Mouse (Mus musculus) thymus, adult 2 months (tissue): ENCODE measurements around the gene Capn12. TPM values are rescaled to one million over a fixed set of nuclear protein-coding genes. Genes with fewer than 3 reads are reported as not detected.

Source experiments
- DNase-seq: peaks from one replicate; pipeline ENCODE4 v3.0.0; 2021
- H3K27ac ChIP-seq: fragments of 200-500 bp; 2 replicates; pipeline ENCODE4 v1.5.1; 2012; ENCODE audit warnings: low read length, control low read depth; ENCODE audit not compliant: control insufficient read depth, insufficient read depth
- H3K27me3 ChIP-seq: fragments of 200-500 bp; 2 replicates; pipeline ENCODE4 v1.6.1; 2012; ENCODE audit warnings: mild to moderate bottlenecking, low read length, moderate library complexity, mixed read lengths; ENCODE audit not compliant: control insufficient read depth, insufficient read depth
- H3K36me3 ChIP-seq: fragments of 200-500 bp; 2 replicates; pipeline ENCODE4 v1.6.1; 2012; ENCODE audit warnings: mild to moderate bottlenecking, low read length, moderate library complexity; ENCODE audit not compliant: control insufficient read depth, insufficient read depth
- H3K4me1 ChIP-seq: fragments of 200-500 bp; replicated peaks from 2 replicates; pipeline ENCODE4 v1.6.1; 2012; ENCODE audit warnings: low read length; ENCODE audit not compliant: control insufficient read depth, insufficient read depth
- H3K4me3 ChIP-seq: fragments of 200-500 bp; 2 replicates; pipeline ENCODE4 v1.5.1; 2012; ENCODE audit warnings: mild to moderate bottlenecking, low read length, control low read depth, moderate library complexity; ENCODE audit not compliant: control insufficient read depth, insufficient read depth
- CTCF ChIP-seq: fragments of 200-500 bp; IDR thresholded peaks from 2 replicates; pipeline ENCODE4 v1.5.1; 2012; ENCODE audit warnings: mild to moderate bottlenecking, control low read depth, low read length, moderate library complexity, borderline replicate concordance; ENCODE audit not compliant: control insufficient read depth, poor library complexity, insufficient read depth; ENCODE audit errors: extremely low read depth
- POLR2A ChIP-seq: fragments of 200-500 bp; IDR thresholded peaks from 2 replicates; pipeline ENCODE4 v1.6.1; 2012; ENCODE audit warnings: mild to moderate bottlenecking, low read length, control low read depth, moderate library complexity; ENCODE audit not compliant: control insufficient read depth, poor library complexity, insufficient read depth; ENCODE audit errors: extremely low read depth
- WGBS: fragments of 180-500 bp; shearing (Covaris S2); methylation state at CpG from one replicate; pipeline ENCODE4 v1.1.7; 2018; 5-methylcytosine and 5-hydroxymethylcytosine counted together
- polyA plus RNA-seq: library from polyadenylated mRNA; depleted of rRNA; stranded (reverse); fragments of >200 nt; gene quantifications from 2 replicates; pipeline ENCODE4 v1.2.3, GENCODE M21; 2012; rRNA removed

Gene Capn12
- polyA plus RNA-seq = 0.20 and 1.00 TPM in 2 replicates

DNA sequence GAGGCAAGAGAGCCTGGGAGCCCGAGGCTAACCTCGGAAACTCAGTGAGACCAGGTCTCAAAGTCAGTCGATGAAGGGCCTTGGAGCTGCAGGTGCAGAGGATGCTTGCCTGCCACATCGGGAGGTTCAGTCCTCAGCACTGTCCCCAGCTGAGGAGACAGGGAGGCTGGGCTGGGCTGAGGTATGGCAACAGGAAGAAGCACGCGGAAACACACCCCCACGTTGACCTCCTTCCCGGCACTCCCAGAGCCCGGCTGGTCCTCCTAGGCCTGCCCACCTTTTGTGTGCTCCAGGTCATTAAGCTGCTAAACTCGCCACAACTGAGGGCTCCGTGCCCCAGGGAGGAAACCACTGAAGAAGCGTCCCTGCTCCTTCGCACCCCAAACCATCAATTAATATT lies at the start of gene Capn12:
TSS of gene Capn12 (plus strand) at position 224 of the 400 bp plus-strand sequence.
- Histone ChIP-seq H3K27ac (no peak within 1 kb of the TSS), H3K4me1 (peaks cover 18% of the 10 kb centered on the region), H3K36me3 (no peaks in the 10 kb centered on the region), H3K27me3 (no peaks in the 10 kb centered on the region), H3K4me3 (no peak within 1 kb of the TSS)
- TF ChIP-seq CTCF = no peak
- no peak for TF ChIP-seq POLR2A
- 43% methylated on average over 13 of the region's 13 CpGs for WGBS
- peak; percentile 37 for DNase-seq

GRCm38 (mm10) chr7:28832137-28832536 lies 49.1 kb upstream of the Capn12 start:
- no peak for DNase-seq
- TF ChIP-seq POLR2A (no peak), CTCF (no peak)
- peaks cover 3% of the 10 kb centered on the region; the same call in 1 of the 2 replicates for H3K4me1 ChIP-seq
- no peaks in the 10 kb centered on the region for H3K27me3 ChIP-seq
- H3K4me3 ChIP-seq = no peak overlapping the region
- no peak overlapping the region for H3K27ac ChIP-seq
- H3K36me3 ChIP-seq = peaks cover 23% of the 10 kb centered on the region
- WGBS = 50% methylated on average over 6 of the region's 6 CpGs

- H3K27ac ChIP-seq = no peak within 1 kb of the TSS
- no peaks in the 10 kb centered on the region for H3K27me3 ChIP-seq
- 83% methylated on average over 6 of the region's 6 CpGs for WGBS
- H3K4me1 ChIP-seq = peaks cover 3% of the 10 kb centered on the region; the same call in 1 of the 2 replicates
- H3K4me3 ChIP-seq = no peak within 1 kb of the TSS
- TF ChIP-seq POLR2A (no peak), CTCF (no peak)
- DNase-seq = no peak
- H3K36me3 ChIP-seq = peaks cover 23% of the 10 kb centered on the region
Measured at GRCm38 (mm10) chr7:28833723-28834347, 47.4 kb upstream of the Capn12 start, which contains the start of gene Lgals4. Gene Lgals4 (plus strand): TSS chr7:28833854.

GRCm38 (mm10) chr7:28836936-28837335 lies 44.3 kb upstream of the Capn12 start:
- Histone ChIP-seq H3K36me3 (peaks cover 3% of the 10 kb centered on the region; the same call in 1 of the 2 replicates), H3K4me3 (no peak overlapping the region), H3K27me3 (no peaks in the 10 kb centered on the region), H3K4me1 (peaks cover under 1% of the 10 kb centered on the region; the same call in 1 of the 2 replicates), H3K27ac (no peak overlapping the region)
- no peak for DNase-seq
- TF ChIP-seq CTCF = no peak
- no peak for TF ChIP-seq POLR2A
- WGBS = 96% methylated on average over 5 of the region's 5 CpGs

GRCm38 (mm10) chr7:28838331-28838730 lies 42.9 kb upstream of the Capn12 start:
- Histone ChIP-seq H3K27ac (no peak overlapping the region), H3K36me3 (no peaks in the 10 kb centered on the region), H3K27me3 (no peaks in the 10 kb centered on the region), H3K4me3 (no peak overlapping the region), H3K4me1 (no peaks in the 10 kb centered on the region)
- WGBS = 93% methylated on average over 9 of the region's 9 CpGs
- no peak for DNase-seq
- no peak for TF ChIP-seq POLR2A
- TF ChIP-seq CTCF = no peak

DNA sequence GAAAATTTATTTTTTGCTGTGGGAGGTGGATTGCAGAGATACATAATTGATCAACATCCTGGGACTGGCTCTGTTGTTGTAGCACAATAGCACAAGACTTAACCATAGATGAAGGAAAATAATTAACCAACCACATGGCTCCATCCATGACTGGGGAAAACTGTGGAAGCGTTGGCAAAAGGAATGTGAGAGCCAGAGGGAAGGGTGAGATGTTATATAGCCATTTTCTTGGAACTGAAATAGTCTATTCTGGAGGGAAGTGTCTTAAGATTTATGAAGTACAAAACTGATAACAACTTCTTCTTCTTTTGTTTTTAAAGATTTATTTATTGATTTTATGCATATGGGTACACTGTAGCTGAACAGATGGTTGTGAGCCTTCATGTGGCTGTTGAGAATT lies 33.9 kb upstream of the Capn12 start:
- Histone ChIP-seq H3K36me3 (no peaks in the 10 kb centered on the region), H3K27me3 (no peaks in the 10 kb centered on the region)
- no peak for TF ChIP-seq CTCF
- TF ChIP-seq POLR2A = no peak

More for the DNA sequence above, 33.9 kb upstream of the Capn12 start:
- Histone ChIP-seq H3K4me1 (no peaks in the 10 kb centered on the region), H3K27ac (no peak overlapping the region), H3K4me3 (no peak overlapping the region)
- DNase-seq = no peak
- 85% methylated on average over 1 of the region's 1 CpGs for WGBS
